Comparison of ENCODE assay signal across 16 mouse cellular contexts in the genomic region with DNA sequence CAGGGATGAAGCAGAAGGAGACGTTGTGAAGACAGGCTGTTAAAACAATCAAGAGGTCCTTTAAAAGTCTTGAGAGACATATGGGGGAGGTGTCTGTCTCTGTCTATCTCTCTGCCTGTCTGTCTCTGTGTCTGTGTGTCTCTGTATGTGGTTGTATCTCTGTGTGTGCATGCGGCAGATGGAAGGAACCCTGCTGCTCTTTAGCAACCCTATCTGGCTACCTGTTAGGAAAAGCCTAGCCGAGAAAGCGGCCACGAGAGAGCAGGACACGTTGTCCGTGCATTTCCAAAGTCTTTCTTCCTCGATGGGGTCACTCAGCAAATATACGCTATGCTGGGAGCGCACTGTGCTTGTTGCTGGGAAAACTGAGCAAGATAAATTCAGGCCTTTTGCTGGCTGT.
DNase-seq lines count a peak whose midpoint lies in the region; ATAC-seq lines count a peak whose summit lies in the region.
"Had no signal": no experiment of that assay in that cellular context is flagged by ENCODE, and none has a peak within 500 bp of the region (broad histone marks: within the 10 kb centered on the region; RNA-seq: fewer than 3 reads in every experiment).

No protein-coding gene starts in this region.

- peaks cover 34% of the 10 kb centered on the region for H3K36me3 ChIP-seq in forebrain, embryonic 10.5 days (replicated peaks)
- H3K36me3 ChIP-seq in forebrain, embryonic 12.5 days (replicated peaks): 0 out of 2 replicates have a peak, but pooled peaks cover 7% of the 10 kb centered on the region
- no peaks in the 10 kb centered on the region for H3K36me3 ChIP-seq in neural tube, embryonic 13.5 days
- H3K36me3 ChIP-seq in limb, embryonic 10.5 days: peaks cover 31% of the 10 kb centered on the region
- H3K36me3 ChIP-seq in kidney, embryonic 16.5 days (ENCODE audit: insufficient read depth, low read length): 0 out of 2 replicates have a peak, but pooled peaks cover 2% of the 10 kb centered on the region

- H3K27ac ChIP-seq in forebrain, embryonic 10.5 days: 0 out of 2 replicates have a peak overlapping the region, but pooled peaks have one; percentile 45
- no peak overlapping the region; the same call in 1 of the 2 replicates for H3K27ac ChIP-seq in forebrain, embryonic 12.5 days
- H3K27ac ChIP-seq in neural tube, embryonic 13.5 days (replicated peaks): peak overlapping the region; percentile 43; the same call in 1 of the 2 replicates
- H3K27ac ChIP-seq in limb, embryonic 10.5 days: 0 out of 2 replicates have a peak overlapping the region, but pooled peaks have one; percentile 20
- no peak overlapping the region for H3K27ac ChIP-seq in kidney, embryonic 16.5 days (ENCODE audit: low read length)
- H3K27ac ChIP-seq: gastrocnemius, adult 2 months; heart, embryonic 10.5 days; hindbrain, embryonic 10.5 days; kidney, embryonic 15.5 days; liver, embryonic 14.5 days had no signal

- peaks cover 33% of the 10 kb centered on the region for H3K4me1 ChIP-seq in forebrain, embryonic 10.5 days
- H3K4me1 ChIP-seq in forebrain, embryonic 12.5 days: peaks cover 33% of the 10 kb centered on the region
- peaks cover 37% of the 10 kb centered on the region for H3K4me1 ChIP-seq in neural tube, embryonic 13.5 days (replicated peaks)
- H3K4me1 ChIP-seq in limb, embryonic 10.5 days: no peaks in the 10 kb centered on the region
- no peaks in the 10 kb centered on the region; the same call in 1 of the 2 replicates for H3K4me1 ChIP-seq in kidney, embryonic 16.5 days (ENCODE audit: insufficient read depth, low read length)
- H3K4me1 ChIP-seq: kidney, embryonic 15.5 days had no signal

- no peak overlapping the region for H3K4me2 ChIP-seq in forebrain, embryonic 12.5 days
- H3K4me2 ChIP-seq in neural tube, embryonic 13.5 days: no peak overlapping the region
- H3K4me2 ChIP-seq in kidney, embryonic 16.5 days (replicated peaks; ENCODE audit: low read depth, low read length): no peak overlapping the region
- H3K4me2 ChIP-seq: kidney, embryonic 15.5 days had no signal

- WGBS in forebrain, embryonic 10.5 days: 80% methylated on average over 10 of the region's 10 CpGs
- 79% methylated on average over 10 of the region's 10 CpGs for WGBS in forebrain, embryonic 12.5 days
- WGBS in neural tube, embryonic 13.5 days: 84% methylated on average over 10 of the region's 10 CpGs
- 86% methylated on average over 10 of the region's 10 CpGs for whole genome bisulfite sequencing in limb, embryonic 10.5 days
- WGBS in kidney, embryonic 16.5 days: 82% methylated on average over 10 of the region's 10 CpGs

- peaks cover 6% of the 10 kb centered on the region; the same call in 1 of the 2 replicates for H3K9me3 ChIP-seq in forebrain, embryonic 10.5 days
- no peaks in the 10 kb centered on the region for H3K9me3 ChIP-seq in forebrain, embryonic 12.5 days
- no peaks in the 10 kb centered on the region for H3K9me3 ChIP-seq in neural tube, embryonic 13.5 days
- no peaks in the 10 kb centered on the region for H3K9me3 ChIP-seq in limb, embryonic 10.5 days (replicated peaks)
- H3K9me3 ChIP-seq in kidney, embryonic 16.5 days (ENCODE audit: low read length): no peaks in the 10 kb centered on the region
- H3K9me3 ChIP-seq: heart, embryonic 10.5 days; hindbrain, embryonic 10.5 days; kidney, embryonic 15.5 days had no signal

- ATAC-seq in forebrain, embryonic 12.5 days (ENCODE audit: low FRiP score): no peak
- no peak for ATAC-seq in neural tube, embryonic 13.5 days (ENCODE audit: low read depth)
- no peak for ATAC-seq in kidney, embryonic 16.5 days (ENCODE audit: low FRiP score, low TSS enrichment)

- H3K9ac ChIP-seq in forebrain, embryonic 12.5 days: no peak overlapping the region
- H3K9ac ChIP-seq in neural tube, embryonic 13.5 days: no peak overlapping the region
- no peak overlapping the region for H3K9ac ChIP-seq in kidney, embryonic 16.5 days (replicated peaks; ENCODE audit: low read length)
- H3K9ac ChIP-seq: kidney, embryonic 15.5 days; liver, embryonic 14.5 days had no signal

- no peak for DNase-seq in forebrain, embryonic 10.5 days (ENCODE audit: extremely low spot score, low spot score)
- DNase-seq in neural tube, embryonic 10.5 days (ENCODE audit: extremely low spot score, low spot score): no peak
- DNase-seq in limb, embryonic 10.5 days (ENCODE audit: low spot score): no peak
- no peak for DNase-seq in lung, postnatal 36 days
- DNase-seq: adrenal gland, postnatal 36 days; gastrocnemius, adult 2 months; retina, postnatal 1 day; thymus, postnatal 14 days had no signal

- no peaks in the 10 kb centered on the region for H3K27me3 ChIP-seq in forebrain, embryonic 10.5 days (ENCODE audit: poor library complexity, severe bottlenecking)
- no peaks in the 10 kb centered on the region for H3K27me3 ChIP-seq in forebrain, embryonic 12.5 days
- no peaks in the 10 kb centered on the region for H3K27me3 ChIP-seq in neural tube, embryonic 13.5 days
- no peaks in the 10 kb centered on the region for H3K27me3 ChIP-seq in limb, embryonic 10.5 days (ENCODE audit: low read depth, poor library complexity, severe bottlenecking)
- no peaks in the 10 kb centered on the region for H3K27me3 ChIP-seq in kidney, embryonic 16.5 days (ENCODE audit: insufficient read depth, low read length)
- H3K27me3 ChIP-seq: kidney, embryonic 15.5 days had no signal

- no peak overlapping the region for H3K4me3 ChIP-seq in forebrain, embryonic 10.5 days
- no peak overlapping the region for H3K4me3 ChIP-seq in forebrain, embryonic 12.5 days (replicated peaks)
- H3K4me3 ChIP-seq in neural tube, embryonic 13.5 days: no peak overlapping the region
- no peak overlapping the region for H3K4me3 ChIP-seq in limb, embryonic 10.5 days
- no peak overlapping the region for H3K4me3 ChIP-seq in kidney, embryonic 16.5 days (ENCODE audit: low read length)
- H3K4me3 ChIP-seq: gastrocnemius, adult 2 months; heart, embryonic 10.5 days; hindbrain, embryonic 10.5 days; kidney, embryonic 15.5 days; myocyte had no signal

Comparison
In these comparisons a context has a peak if more than half of its experiments do, and no peak if none do; other contexts are left out.
1. H3K27ac ChIP-seq: peak in forebrain, embryonic 10.5 days (single experiment), neural tube, embryonic 13.5 days (single experiment) and limb, embryonic 10.5 days (single experiment); none in forebrain, embryonic 12.5 days (single experiment) and kidney, embryonic 16.5 days (single experiment).